Mouse (Mus musculus) liver, adult (tissue): ENCODE measurements around the gene Gm37240.

ENCODE experiments used
- GATA4 ChIP-seq: IDR thresholded peaks from 2 replicates; pipeline ENCODE4 v1.6.1; 2014; ENCODE audit warnings: mild to moderate bottlenecking, low read length; ENCODE audit not compliant: insufficient replicate concordance

Gm37240 gene

DNA sequence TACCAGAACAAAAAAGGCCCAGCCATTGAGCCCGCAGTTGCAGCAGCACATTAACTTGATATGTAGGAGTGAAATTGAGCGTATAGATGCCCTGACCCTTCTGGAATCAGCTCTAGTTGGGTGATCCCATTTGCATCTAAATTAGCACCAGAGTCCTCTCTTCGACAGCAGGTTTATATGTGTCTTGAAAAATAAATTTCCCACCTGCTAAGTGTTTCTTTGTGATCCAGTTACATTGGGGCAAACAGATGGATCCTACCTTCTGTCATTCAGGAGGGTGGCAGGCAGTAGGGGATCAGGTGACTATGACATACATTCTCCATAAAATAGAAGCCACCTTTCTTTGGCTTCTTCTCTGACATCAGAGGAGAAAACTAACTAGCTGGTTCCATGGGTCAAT, 192.3 kb downstream of the Gm37240 start:
- no peak for TF ChIP-seq GATA4

DNA sequence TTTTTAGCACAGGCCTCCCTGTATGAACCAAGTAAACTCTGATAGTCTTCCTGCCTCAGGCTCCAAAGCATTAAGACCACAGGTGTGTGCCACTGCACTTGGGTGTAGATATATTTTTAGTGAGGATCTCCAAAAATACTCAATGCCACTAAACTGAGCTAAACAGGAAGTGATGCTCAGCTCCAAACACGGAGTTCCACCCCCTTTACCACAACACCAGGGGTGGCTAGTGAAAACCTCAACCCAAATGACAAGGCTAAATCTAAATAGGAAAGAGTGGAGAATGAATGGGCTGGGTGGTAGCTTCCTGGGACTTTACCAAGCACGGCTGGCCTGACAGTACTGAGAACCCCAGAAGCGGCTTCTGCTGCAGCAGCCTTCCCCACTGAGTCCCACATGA, 194.3 kb downstream of the Gm37240 start:
- no peak for TF ChIP-seq GATA4

DNA sequence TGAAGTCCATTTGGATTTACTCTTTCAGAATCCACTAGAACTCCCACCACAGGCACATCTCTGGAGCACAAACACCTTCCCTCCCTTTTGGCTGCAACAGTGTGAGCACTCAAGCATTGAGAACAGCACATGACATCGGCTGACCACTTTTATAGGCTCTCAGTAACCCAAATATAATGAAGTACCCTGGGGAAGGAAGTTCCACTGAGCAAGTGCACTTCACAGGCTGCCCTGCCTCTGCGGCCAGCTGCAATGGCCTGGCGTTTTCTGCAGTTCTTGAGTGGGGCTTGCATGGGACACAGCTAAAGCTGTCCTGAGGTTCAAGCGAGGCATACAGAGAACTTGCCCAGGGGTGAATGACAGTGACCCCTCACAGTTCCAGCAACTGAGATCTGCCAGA, 196.2 kb downstream of the Gm37240 start:
- TF ChIP-seq GATA4: no peak

DNA sequence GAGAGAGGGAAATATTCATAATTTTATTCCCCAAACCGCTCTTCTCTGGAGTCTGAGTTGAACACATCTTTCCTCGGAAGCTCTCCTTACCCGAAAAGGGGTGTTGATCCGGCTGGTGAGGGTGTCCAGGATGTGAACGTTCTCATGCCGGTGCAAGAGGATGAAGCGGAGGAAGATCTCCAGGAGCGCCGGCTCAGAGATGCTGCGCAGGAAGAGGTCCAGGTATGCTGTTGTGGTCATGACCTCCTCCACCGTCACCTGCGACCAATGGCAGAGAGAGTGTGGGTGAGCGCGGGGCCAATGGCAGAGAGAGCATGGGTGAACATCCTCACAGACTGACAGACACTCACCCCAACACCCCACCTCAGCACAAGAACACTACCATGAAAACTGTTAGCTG, 199.0 kb downstream of the Gm37240 start:
- TF ChIP-seq GATA4: no peak

DNA sequence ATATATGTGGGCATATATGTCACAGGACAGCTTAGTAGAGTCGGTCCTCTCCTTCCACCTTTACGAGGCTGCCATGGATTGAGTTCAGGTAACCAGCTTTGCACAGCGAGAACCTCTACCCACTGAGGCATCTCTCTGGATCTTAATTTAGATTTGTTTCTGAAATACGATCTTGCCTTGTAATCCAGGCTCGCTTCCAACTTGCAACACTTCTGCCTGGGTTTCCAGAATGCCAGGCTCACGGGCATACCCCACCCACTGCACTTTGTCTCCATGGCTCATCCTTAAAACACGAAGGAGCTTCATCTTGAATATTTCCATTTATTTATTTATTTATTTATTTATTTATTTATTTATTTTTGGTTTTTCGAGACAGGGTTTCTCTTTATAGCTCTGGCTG, 202.0 kb downstream of the Gm37240 start:
- no peak for TF ChIP-seq GATA4

DNA sequence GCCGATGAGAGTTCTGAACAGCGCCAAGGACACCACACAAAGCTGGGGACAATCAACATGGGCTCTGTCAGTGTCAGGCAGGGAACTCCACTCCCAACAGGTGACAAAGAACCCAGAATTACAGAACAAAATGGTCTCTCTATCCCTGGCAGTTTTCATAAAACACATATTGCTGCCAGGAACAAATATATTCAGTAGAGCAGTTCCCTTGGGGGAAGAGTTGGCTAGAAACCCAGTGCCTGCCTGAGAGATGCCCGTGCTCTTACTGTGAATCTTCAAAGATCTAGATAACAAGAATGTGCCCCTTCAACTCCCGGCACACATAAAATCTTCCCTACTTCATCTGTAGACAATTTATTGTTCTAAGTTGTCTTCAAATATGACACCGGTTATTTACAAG, 203.7 kb downstream of the Gm37240 start:
- TF ChIP-seq GATA4: no peak

DNA sequence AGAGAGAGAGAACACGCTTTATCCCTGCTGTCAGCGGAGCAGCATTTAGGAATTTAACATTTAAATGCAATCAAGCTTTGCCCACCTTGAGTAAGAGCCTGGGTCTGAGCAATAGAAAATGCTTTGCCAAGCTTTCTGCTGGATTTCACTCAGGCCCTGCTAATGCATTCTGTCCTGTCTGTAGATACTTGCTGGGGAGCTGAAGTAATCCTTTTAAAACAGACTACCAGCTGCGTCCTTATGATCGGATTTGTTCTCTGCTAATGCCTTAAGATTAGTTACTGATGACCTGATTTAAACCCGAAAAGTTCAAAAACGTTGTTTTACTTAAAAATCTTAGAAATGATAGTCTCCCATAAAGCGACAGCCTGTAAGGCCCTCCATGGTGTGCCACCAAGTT, 206.2 kb downstream of the Gm37240 start:
- TF ChIP-seq GATA4: no peak

DNA sequence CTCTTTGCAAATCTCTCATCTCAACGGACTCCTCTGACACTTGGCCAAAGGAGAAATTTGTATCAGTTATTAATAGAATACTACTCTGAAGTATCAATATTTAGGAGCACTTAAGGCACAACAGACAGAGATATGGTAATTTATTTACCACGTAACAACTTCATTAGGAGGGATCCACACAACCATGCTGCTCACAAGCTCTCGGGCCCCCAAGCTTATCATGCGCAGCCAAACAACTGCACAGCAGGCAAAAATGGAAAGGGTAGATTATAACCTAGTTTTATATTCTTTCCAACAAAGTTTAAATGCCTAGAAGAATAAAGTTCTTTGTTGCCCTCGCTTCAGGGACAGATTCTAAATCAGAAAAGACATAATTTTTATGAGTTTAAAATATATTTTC, 207.4 kb downstream of the Gm37240 start:
- TF ChIP-seq GATA4: no peak

DNA sequence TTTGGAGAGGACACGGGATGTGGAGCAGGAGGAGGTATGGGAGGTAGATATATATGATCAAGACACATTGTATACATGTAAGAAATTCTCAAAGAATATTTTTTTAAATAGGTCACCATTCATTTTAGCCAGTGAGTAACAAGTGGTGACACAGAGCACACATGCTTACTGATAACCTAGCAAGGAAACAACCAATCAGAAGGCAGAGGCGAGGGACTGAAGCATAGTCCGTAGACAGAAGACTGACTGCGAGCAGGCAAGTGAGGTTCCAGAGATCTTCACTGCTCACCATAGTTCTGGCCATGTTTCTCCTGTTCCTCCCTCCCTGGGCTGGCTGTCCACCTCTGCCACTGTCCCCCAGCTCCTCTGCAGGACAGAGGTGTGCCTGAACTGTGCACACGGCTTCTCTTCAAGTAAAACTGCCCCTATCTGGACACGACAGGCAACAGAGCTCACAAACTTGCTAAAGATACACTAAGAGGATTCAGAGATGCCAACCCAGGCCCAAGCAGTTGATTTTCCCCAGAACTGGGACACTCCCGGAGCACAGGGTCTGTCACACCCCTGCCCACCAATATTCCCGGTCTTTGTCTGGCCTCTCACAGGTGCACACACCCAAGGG, 207.9 kb downstream of the Gm37240 start:
- TF ChIP-seq GATA4: no peak

DNA sequence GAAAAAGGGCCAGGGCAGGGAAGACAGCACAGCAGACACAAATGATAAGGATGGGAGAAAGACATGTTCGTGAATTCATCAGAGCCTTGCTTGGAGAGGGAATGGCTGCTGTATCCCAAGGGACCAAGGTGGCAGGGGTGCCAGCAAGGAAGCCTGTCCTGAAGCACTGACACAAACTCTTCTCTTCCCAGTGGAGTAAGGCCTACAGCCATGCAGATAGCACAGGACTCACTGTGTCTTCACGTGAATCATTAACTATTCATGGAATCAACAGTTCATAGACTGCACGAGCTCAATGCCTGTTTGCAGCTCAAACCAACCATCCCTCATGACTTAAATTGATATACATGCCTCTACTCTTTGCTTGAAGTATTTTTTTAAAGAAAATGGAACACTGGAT, 209.4 kb downstream of the Gm37240 start:
- no peak for TF ChIP-seq GATA4

DNA sequence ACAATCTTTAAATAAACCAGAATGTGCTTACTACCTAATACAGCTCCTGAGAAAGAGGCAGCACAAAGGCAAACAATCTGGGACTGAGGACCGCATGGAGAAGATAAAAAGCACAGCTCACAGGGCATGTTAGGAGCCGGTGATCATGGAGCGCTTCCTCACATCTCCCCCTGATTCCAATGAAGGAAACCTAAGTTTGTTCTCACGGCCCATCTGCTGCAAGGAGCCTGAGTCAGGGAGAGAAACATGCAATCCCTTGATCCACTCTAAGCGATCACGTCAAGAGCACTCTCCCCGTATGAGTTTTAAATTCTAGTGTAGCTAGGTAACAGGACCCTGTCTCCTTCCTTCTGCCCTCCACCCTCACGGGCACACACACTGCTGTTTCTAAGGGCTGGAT, 210.2 kb downstream of the Gm37240 start:
- TF ChIP-seq GATA4: no peak

DNA sequence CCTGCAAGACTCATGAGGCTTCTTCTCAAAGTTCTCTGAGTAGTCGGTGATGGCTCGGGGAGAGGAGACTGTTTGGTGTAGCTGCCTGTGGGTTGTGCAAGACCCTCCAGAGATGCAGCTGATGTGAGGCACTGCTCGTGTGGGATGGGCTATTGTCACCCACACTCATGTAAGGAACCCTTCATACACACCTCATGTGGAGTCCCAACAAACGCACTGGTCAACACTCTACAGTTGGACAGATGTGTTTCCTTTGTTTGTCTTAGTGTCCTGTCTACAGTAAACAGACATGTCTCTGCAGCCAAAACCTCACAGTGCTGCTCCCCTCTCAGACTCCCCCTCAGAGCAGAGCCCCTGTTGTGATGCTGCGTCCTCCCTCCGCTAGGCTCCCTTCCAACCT, 217.5 kb downstream of the Gm37240 start:
- no peak for TF ChIP-seq GATA4

DNA sequence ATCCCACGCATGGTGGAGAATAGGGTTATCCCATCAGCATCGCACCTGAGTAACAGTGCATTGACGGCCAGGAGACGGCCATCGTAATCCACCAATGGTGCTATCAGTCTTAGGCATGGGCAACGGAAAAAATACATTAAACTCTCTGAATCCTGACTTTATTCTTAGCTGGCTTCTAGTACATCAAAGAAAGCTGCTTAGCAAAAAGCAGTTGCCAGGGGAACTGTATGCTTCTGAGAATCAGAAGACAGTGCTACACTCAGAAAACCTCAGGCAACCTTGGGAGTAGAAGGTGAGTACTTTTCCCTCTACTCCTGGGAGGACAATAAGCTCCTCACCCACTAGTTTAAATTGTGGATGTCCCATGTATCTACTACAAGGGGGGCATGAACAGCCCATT, 219.6 kb downstream of the Gm37240 start:
- no peak for TF ChIP-seq GATA4

DNA sequence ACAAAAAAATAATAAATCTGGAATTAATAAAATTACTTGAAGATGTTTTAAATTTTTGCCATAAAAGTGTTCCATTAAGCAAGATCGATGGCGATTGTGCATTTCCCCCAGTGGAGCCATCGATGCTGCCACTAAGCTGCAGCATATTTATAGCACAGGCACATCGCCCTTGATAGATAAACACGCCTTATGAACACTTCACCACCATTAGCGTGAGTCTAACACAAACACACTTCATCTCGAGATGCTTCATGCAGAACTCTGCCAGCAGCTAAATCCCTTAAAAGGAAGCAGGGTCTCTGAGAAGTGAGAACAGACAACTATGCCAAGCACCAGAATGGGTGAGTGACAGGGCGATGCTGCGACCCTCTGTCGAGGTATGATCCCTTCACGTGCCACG, 220.6 kb downstream of the Gm37240 start:
- no peak for TF ChIP-seq GATA4

DNA sequence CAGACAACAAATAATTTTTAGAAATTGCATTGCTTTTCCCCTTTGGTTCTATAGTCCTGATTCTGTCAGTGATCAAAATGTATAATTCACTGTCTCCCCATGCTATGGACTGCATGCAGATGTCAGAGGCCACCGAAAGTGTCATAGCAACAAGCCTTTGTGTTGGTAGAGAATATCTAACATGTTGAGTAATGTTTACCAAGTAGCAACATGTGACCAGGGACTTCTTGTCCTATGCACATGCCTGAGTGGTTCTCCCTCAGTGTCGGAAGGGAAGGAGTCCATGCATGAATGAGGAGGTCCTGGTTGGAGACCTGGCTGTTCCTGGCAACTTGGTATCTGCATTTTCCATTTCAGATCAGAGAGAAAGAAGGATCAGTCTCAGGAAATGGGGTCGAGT, 221.2 kb downstream of the Gm37240 start:
- no peak for TF ChIP-seq GATA4

DNA sequence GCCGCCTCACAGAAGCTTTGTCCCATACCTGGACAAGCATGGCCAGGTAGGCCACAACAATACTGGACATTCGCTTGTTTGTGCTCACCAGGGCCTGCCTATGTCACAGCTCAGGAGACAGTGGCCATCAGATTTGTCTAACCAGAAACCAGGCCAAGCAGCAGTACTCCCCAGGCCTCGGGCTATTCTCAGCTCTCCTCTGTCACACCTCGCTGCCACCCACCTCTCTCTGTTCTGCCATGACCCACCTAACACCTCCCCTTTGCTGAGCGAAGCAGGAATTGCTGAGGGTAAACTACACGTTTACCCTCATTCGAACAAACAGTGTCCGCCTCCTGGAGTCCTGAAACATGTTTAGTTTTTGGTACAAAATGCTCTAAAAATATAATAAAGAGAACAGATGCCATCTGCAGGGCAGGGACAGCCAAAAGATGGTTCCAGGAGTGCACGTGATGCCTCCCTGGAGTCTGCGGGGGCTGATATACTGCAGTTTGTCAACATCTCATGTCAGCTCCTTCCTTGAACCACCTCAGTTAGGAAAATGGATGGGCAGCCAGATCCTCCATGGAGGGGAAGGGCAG, 222.6 kb downstream of the Gm37240 start:
- TF ChIP-seq GATA4: no peak

DNA sequence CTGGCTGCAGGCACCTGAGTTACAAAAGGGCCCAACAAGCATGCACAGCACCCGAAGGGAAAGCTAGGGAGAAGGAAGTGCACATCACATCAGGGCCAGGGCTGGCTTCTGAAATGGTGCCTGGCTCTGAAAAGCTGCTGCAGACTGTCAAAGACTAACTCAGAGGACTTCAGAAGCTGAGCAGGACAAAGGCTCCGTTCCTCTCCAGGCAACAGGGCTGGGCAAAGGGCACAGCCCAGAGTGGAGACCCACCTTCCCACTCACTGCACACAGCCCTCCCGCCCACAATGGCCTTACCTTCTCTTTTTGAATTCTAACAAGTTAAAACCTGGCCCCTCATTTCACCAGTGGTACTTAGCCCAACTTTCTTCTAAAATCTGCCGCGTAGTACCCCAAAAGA, 223.5 kb downstream of the Gm37240 start:
- TF ChIP-seq GATA4: no peak
